Mouse (Mus musculus) layer of hippocampus, postnatal 14 days (tissue): ENCODE measurements around the gene Etfb. TPM values are rescaled to one million over a fixed set of nuclear protein-coding genes. Genes with fewer than 3 reads are reported as not detected.
"Not testable (repeated sequence)": the region's sequence is repeated elsewhere in the genome, so short reads cannot be mapped to it uniquely, and the experiment has no call there.

Experiments
- DNase-seq, 2 experiments: peaks; one replicate each; pipeline ENCODE4 v3.0.0; 2021 to 2022; ENCODE audit warnings: low spot score in 2 of 2, mixed read lengths in 1 of 2
- long read RNA-seq, 2 experiments: library from polyadenylated mRNA; stranded (forward); transcript quantifications; one replicate each; pipeline ENCODE4 v2.0.0; 2021
- total RNA-seq, 2 experiments: library from RNA; stranded (reverse); gene quantifications; 2 replicates each; pipeline ENCODE4 v1.2.3; 2021

Etfb gene
- total RNA-seq = 10 to 100 TPM; 65.6 to 75.0 TPM
- long read RNA-seq, experiment 1, transcript Etfb-201 (6 exons, 893 nt) = major isoform, 31 of 37 reads
- long read RNA-seq, experiment 1, partial matches to known transcripts = 6 of 37 reads
- long read RNA-seq, experiment 1, other reads (novel, unspliced or antisense) = 0 of 37 reads
- long read RNA-seq, experiment 2, transcript Etfb-201 (6 exons, 893 nt) = major isoform, 89 of 108 reads
- long read RNA-seq, experiment 2, partial matches to known transcripts = 14 of 108 reads
- long read RNA-seq, experiment 2, other reads (novel, unspliced or antisense) = 4 of 108 reads

GRCm38 (mm10) chr7:43443917-43444293 lies at the start of gene Etfb, which contains the start of gene Gm45233:
Gene Etfb, plus strand, starts transcription at chr7:43444083.
Gene Gm45233, plus strand, starts transcription at chr7:43444128.
- peak; percentile 89 to 97 for DNase-seq

GRCm38 (mm10) chr7:43399501-43399900 lies 44.4 kb upstream of the Etfb start:
- no peak for DNase-seq

DNA sequence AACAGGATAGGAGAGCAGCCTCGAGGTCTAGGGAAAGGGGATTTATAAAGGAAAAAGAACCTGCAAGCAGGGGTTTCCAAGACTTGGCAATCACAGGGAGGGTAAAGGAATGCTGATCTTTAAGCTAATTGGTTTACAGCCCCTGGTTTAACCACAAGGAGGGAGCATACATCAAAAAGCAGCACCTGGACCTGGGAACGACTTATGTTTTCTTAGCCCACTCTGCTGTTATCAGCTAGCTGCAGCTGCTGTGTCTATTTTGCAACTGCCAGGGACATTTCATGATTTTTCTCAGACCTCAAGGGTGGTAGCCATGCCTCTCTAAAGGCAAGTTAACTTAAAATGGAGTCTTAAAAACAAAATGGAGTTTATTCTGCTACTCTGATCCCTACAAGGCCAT lies 41.2 kb upstream of the Etfb start:
- DNase-seq = no peak

GRCm38 (mm10) chr7:43407573-43407972 lies 36.3 kb upstream of the Etfb start:
- DNase-seq = no peak

DNA sequence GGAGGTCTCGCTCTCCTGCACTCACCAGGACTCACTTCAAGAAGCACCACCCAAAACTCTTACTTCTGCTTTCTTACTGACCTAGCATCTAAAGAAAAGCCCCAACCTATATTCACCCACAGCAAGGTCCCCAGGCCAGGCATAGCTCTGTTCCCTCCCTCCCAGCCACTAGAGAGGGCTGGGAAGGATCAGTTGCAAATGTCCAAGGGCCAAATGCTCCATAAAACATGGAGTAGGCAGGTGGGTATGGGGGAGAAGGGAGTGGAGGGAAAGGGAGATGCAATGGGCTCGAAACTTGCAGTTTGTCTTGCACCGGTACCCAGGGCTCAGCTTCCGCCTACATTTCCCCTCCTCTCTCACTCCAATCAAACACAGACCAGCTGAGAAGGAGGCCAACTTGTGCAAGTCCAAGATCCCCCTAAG lies 35.7 kb upstream of the Etfb start, which contains the start of gene Siglecg:
Gene Siglecg (plus strand): TSS at position 74 of the 423 bp plus-strand sequence.
- DNase-seq = no peak

DNA sequence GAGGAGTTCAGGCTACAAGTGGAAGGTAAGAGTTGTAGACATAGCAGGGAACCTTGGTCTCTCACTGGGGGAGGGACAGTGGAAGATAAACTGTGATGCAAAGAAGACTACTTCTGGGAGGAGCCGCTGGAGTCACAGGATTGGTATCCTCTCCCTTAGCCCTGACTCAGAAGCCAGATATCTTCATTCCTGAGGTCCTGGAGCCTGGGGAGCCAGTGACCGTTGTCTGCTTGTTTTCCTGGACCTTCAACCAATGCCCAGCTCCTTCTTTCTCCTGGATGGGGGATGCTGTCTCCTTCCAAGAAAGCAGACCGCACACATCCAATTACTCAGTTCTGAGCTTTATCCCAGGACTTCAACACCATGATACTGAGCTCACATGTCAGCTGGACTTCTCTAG lies 34.8 kb upstream of the Etfb start:
- DNase-seq = no peak

DNA sequence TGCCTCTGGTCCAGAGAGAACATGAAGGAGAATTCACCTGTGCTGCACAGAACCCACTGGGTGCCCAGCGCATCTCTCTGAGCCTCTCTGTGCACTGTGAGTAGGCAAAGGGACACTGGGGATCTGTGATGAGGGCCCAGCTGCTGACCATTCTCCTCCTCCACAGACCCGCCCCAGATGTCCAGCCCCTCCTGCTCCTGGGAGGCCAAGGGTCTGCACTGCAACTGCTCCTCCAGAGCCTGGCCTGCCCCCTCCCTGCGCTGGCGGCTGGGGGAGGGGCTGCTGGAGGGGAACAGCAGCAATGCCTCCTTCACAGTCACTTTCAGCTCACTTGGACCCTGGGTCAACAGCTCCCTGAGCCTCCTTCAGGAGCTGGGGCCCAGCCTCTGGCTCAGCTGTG lies 32.2 kb upstream of the Etfb start:
- not testable (repeated sequence) for DNase-seq

DNA sequence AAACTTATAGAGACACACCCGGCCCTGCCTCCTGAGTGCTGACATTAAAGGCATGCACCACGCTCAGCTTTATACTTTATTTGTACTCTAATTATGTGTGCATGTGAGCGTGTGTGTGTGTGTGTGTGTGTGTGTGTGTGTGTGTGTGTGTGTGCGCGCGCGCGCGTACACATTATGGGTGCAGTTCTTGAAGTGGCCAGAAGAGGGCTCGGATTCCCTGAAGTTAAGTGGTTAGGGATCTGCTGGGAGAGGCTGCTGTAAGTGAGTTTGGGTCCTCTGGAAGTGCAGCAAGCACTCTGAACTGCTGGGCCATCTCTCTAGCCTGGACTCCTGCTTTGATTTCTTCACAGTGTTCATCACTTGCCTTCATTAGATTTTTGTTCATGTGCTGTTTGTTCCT lies 26.6 kb upstream of the Etfb start:
- DNase-seq = no peak

GRCm38 (mm10) chr7:43422995-43423617 lies 20.8 kb upstream of the Etfb start:
- peak; percentile 77 to 83 for DNase-seq

DNA sequence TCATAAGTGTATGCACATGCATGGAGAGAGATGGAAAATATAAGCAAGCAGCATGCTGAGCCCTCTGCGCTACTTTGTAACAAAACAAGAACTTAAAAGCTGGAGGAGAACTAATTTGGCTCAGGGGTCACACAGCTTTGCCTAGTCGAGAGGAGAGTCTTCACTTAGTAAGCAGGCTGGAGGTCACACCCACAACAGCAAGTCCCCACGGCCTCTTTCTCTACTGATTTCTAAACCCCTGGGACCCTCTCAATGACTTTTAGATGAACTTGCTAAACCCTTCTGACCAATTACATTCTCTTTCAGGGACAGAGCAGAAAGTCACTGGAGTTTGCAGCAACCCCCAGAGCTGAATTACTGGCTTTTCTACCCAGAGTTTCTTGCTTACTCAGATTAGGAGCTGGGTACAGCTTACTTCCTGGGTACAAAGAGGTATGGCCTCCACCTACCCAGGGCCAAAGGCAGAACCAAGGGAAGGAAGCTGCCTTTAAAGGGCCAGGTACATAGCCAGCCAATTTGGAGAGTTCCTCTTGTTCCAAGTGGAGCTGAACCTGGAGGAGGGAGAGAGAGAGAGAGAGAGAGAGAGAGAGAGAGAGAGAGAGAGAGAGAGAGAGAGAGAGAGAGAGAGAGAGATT lies 19.8 kb upstream of the Etfb start:
- no peak for DNase-seq

DNA sequence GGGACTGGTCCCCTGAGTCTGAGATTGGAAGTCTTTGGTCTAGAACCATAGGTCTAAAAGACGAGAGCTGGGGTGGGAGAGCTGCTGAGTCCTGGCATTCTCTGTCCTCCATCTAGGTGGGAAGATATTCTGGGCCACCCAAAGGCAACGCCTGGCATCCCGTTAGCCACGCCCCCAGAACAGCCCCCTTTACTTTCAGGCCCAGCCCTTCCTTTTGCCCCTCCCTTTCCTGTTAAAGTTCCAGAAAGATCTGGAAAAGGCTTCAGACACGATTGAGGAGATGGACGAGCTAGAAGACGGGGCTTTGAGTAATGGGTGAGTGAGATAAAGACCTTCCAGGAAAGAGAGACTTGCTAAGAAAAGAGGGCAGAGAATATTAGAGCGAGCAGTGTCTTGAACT lies 16.5 kb upstream of the Etfb start, which contains the start of gene Lim2:
Gene Lim2 (plus strand): TSS at position 265 of the 400 bp plus-strand sequence.
- no peak for DNase-seq

DNA sequence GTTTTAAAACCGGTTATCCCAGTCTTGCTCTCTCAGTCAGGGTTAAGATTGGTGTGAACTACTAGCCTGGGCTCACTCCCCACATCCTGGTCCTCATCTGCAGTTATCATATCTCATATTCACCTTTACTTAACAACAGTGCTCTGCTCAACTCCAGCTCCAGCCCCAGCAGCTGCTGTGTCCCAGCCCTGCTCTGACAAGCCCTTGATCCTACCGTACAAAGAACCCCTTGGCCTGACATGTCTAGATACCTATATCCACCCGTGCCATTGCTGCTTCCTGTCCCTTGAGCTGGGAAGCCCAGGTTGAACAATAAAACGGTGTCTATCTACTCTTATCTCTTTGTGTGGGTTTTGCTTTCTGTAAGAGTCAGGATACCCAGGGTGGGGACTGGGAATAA lies 14.4 kb upstream of the Etfb start:
- no peak for DNase-seq

- no peak for DNase-seq
Measured at GRCm38 (mm10) chr7:43432891-43433290, 11.0 kb upstream of the Etfb start.

- no peak for DNase-seq
Measured at GRCm38 (mm10) chr7:43434676-43435075, 9.2 kb upstream of the Etfb start.

GRCm38 (mm10) chr7:43436341-43437255 lies 7.3 kb upstream of the Etfb start, which contains the start of gene Nkg7:
Gene Nkg7, plus strand, starts transcription at chr7:43437073.
- no peak for DNase-seq

DNA sequence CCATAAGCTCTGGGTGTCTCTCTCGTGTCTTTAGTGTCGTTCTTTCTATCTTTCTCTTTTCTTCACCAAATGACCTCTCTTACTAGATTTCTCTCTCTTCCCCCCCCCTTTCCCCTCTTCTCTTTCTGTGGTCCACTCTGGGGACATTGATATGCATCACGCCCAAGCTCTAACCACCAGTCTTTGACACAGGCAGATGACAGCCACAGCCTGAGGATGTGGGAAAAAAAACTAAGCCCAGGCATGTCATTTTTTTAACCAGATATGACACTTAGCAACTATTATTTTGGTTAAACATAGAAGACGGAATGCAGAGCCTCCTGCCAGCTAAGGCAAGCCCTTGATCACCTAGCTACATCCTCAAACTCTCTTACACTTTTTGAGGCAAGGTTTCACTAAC lies 5.3 kb upstream of the Etfb start:
- no peak for DNase-seq

- no peak for DNase-seq
Measured at GRCm38 (mm10) chr7:43440482-43440881, 3.4 kb upstream of the Etfb start, which contains the start of gene Cldnd2. Gene Cldnd2, plus strand, starts transcription at chr7:43440782.

DNA sequence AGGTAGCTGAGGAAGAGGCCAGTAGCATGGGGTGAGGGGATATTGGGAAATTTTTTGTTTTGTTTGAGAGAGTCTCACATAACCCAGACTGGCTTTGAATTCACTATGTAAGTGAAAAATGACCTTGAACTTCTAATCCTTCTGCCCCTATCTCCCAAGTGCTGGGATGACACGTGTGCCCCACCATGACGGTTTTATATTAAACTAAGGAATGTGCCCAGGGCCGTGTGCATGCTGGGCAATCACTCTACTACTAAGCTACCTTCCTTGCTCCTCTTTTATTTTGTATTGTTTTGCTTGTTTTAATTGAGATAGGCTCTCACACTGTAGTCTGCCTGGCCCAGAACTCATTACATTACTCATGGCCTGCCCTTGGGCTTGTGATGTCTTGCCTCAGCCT lies 2.8 kb upstream of the Etfb start:
- DNase-seq = no peak

DNA sequence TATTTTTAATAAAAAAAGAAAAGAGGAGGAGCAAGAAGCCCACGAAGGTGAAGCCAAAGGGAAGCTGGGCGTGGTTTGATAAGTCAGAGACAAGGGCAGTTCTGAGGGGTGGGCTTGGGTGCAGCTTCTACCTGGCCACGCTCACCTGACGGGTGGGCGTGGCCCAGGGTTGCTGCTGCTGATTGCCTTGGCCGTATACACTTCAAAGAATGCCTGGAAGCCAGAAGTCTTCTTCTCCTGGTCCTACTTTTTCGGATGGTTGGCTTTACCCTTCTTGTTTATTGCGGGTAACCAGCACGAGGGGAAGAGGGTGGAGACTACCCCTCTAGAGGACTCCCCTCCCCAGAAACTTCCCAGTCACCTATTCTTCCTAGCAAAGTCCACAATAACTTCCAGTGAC lies 1.2 kb upstream of the Etfb start:
- DNase-seq = no peak

GRCm38 (mm10) chr7:43443126-43443916 lies 562 bp upstream of the Etfb start:
- DNase-seq = peak; percentile 56 to 61
